Mouse (Mus musculus) ES-Bruce4 (cell line): Measurements from ENCODE around the gene Akr1b8. TPM values are rescaled to one million over a fixed set of nuclear protein-coding genes. Genes with fewer than 3 reads are reported as not detected.
A peak's percentile ranks its signal among the peaks of the same experiment; 100 is the strongest.
"Not testable (repeated sequence)": the region's sequence is repeated elsewhere in the genome, so short reads cannot be mapped to it uniquely, and the experiment has no call there.

Experiments used
- H3K27ac ChIP-seq: 2 replicates; pipeline ENCODE4 v1.5.1; 2012; ENCODE audit warnings: low read length, inconsistent platforms; ENCODE audit not compliant: insufficient read depth
- H3K27me3 ChIP-seq: 2 replicates; pipeline ENCODE4 v1.6.1; 2012; ENCODE audit warnings: mild to moderate bottlenecking, low read length, inconsistent platforms; ENCODE audit not compliant: control insufficient read depth, poor library complexity, insufficient read depth, severe bottlenecking
- H3K36me3 ChIP-seq: 2 replicates; pipeline ENCODE4 v1.6.1; 2012; ENCODE audit warnings: inconsistent platforms, mild to moderate bottlenecking, low read length, moderate library complexity; ENCODE audit not compliant: control insufficient read depth, poor library complexity, insufficient read depth, severe bottlenecking
- H3K4me1 ChIP-seq: one replicate; pipeline ENCODE4 v1.8.1; 2011; ENCODE audit warnings: low read length; ENCODE audit not compliant: control insufficient read depth, insufficient read depth
- H3K4me3 ChIP-seq: 2 replicates; pipeline ENCODE4 v1.5.1; 2011; ENCODE audit warnings: low read depth, mild to moderate bottlenecking, low read length
- H3K9ac ChIP-seq: 2 replicates; pipeline ENCODE4 v1.6.1; 2012; ENCODE audit warnings: low read depth, mild to moderate bottlenecking, inconsistent platforms; ENCODE audit not compliant: poor library complexity, severe bottlenecking
- H3K9me3 ChIP-seq: replicated peaks from 2 replicates; pipeline ENCODE4 v1.6.1; 2012; ENCODE audit warnings: mild to moderate bottlenecking, low read length, inconsistent platforms; ENCODE audit not compliant: control insufficient read depth, poor library complexity, insufficient read depth, severe bottlenecking
- CTCF ChIP-seq: IDR thresholded peaks from one replicate; pipeline ENCODE4 v1.8.1; 2011; ENCODE audit warnings: low read depth, low read length
- EP300 ChIP-seq: IDR thresholded peaks from 2 replicates; pipeline ENCODE4 v1.6.1; 2011; ENCODE audit warnings: low read depth, low read length; ENCODE audit not compliant: insufficient read depth
- POLR2A ChIP-seq: IDR thresholded peaks from one replicate; pipeline ENCODE4 v1.8.1; 2011; ENCODE audit warnings: low read length; ENCODE audit not compliant: insufficient read depth
- polyA plus RNA-seq: library from polyadenylated mRNA; stranded (reverse); fragments of >200 nt; gene quantifications from 2 replicates; pipeline ENCODE4 v1.2.4, GENCODE M21; 2011; ENCODE audit warnings: low read depth; ENCODE audit not compliant: missing spikeins, insufficient read depth, insufficient read length

The Akr1b8 gene
- polyA plus RNA-seq, 1 experiment = 4.0 TPM

- Histone ChIP-seq H3K4me1 (no peaks in the 10 kb centered on the region), H3K36me3 (peaks cover 31% of the 10 kb centered on the region), H3K9ac (no peak overlapping the region), H3K27me3 (no peaks in the 10 kb centered on the region), H3K4me3 (no peak overlapping the region), H3K27ac (no peak overlapping the region), H3K9me3 (no peaks in the 10 kb centered on the region)
- TF ChIP-seq EP300 = no peak
- no peak for TF ChIP-seq POLR2A
- no peak for TF ChIP-seq CTCF
Measured at GRCm38 (mm10) chr6:34313921-34314320, 40.0 kb upstream of the Akr1b8 start.

- Histone ChIP-seq H3K9ac (peak within 1 kb of the TSS; percentile 85), H3K4me3 (peak within 1 kb of the TSS; percentile 85), H3K9me3 (no peaks in the 10 kb centered on the region), H3K27me3 (no peaks in the 10 kb centered on the region), H3K4me1 (no peaks in the 10 kb centered on the region), H3K27ac (no peak within 1 kb of the TSS), H3K36me3 (peaks cover 5% of the 10 kb centered on the region; the same call in 1 of the 2 replicates)
- TF ChIP-seq CTCF = no peak
- no peak for TF ChIP-seq EP300
- TF ChIP-seq POLR2A = no peak
Measured at GRCm38 (mm10) chr6:34316854-34317771, 36.8 kb upstream of the Akr1b8 start, which contains the start of gene Akr1b3. Akr1b3 (minus strand) TSS chr6:34317478.

- Histone ChIP-seq H3K9me3 (peaks cover 3% of the 10 kb centered on the region; the same call in 1 of the 2 replicates), H3K27ac (no peak overlapping the region), H3K27me3 (no peaks in the 10 kb centered on the region), H3K4me1 (no peaks in the 10 kb centered on the region), H3K36me3 (0 out of 2 replicates have a peak, but pooled peaks cover 3% of the 10 kb centered on the region), H3K4me3 (no peak overlapping the region), H3K9ac (no peak overlapping the region)
- TF ChIP-seq CTCF (no peak), EP300 (no peak), POLR2A (no peak)
Measured at GRCm38 (mm10) chr6:34318172-34318571, 35.7 kb upstream of the Akr1b8 start.

GRCm38 (mm10) chr6:34318636-34319035, 35.3 kb upstream of the Akr1b8 start:
- TF ChIP-seq POLR2A (no peak), CTCF (no peak), EP300 (no peak)
- Histone ChIP-seq H3K27me3 (no peaks in the 10 kb centered on the region), H3K4me3 (no peak overlapping the region), H3K9me3 (peaks cover 3% of the 10 kb centered on the region; the same call in 1 of the 2 replicates), H3K4me1 (no peaks in the 10 kb centered on the region), H3K36me3 (0 out of 2 replicates have a peak, but pooled peaks cover 3% of the 10 kb centered on the region), H3K27ac (no peak overlapping the region), H3K9ac (no peak overlapping the region)

- H3K27me3 ChIP-seq = no peaks in the 10 kb centered on the region
- H3K27ac ChIP-seq = no peak overlapping the region
- no peaks in the 10 kb centered on the region for H3K36me3 ChIP-seq
- no peaks in the 10 kb centered on the region for H3K4me1 ChIP-seq
- H3K9ac ChIP-seq = no peak overlapping the region
- H3K4me3 ChIP-seq = no peak overlapping the region
- TF ChIP-seq EP300 (no peak), POLR2A (no peak), CTCF (no peak)
- H3K9me3 ChIP-seq = peaks cover 3% of the 10 kb centered on the region; the same call in 1 of the 2 replicates
Measured at GRCm38 (mm10) chr6:34322121-34322520, 31.8 kb upstream of the Akr1b8 start.

- peak overlapping the region; percentile 10; the same call in 1 of the 2 replicates for H3K27ac ChIP-seq
- no peaks in the 10 kb centered on the region for H3K9me3 ChIP-seq
- no peaks in the 10 kb centered on the region for H3K4me1 ChIP-seq
- H3K4me3 ChIP-seq = no peak overlapping the region
- no peak overlapping the region for H3K9ac ChIP-seq
- no peaks in the 10 kb centered on the region for H3K36me3 ChIP-seq
- H3K27me3 ChIP-seq = no peaks in the 10 kb centered on the region
- no peak for TF ChIP-seq POLR2A
- TF ChIP-seq CTCF = no peak
- no peak for TF ChIP-seq EP300
Measured at GRCm38 (mm10) chr6:34331379-34331778, 22.5 kb upstream of the Akr1b8 start.

GRCm38 (mm10) chr6:34331804-34332203, 22.1 kb upstream of the Akr1b8 start:
- not testable (repeated sequence) for H3K4me3 ChIP-seq, H3K4me1 ChIP-seq, H3K27me3 ChIP-seq, H3K36me3 ChIP-seq, H3K9ac ChIP-seq, H3K9me3 ChIP-seq
- H3K27ac ChIP-seq = peak overlapping the region; percentile 51; the same call in 1 of the 2 replicates
